Mouse (Mus musculus): ENCODE measurements around the gene Gpbar1. TPM values are rescaled to one million over a fixed set of nuclear protein-coding genes. Genes with fewer than 3 reads are reported as not detected.
A peak's percentile ranks its signal among the peaks of the same experiment; 100 is the strongest.
"Not testable (repeated sequence)": the region's sequence is repeated elsewhere in the genome, so short reads cannot be mapped to it uniquely, and the experiment has no call there.

Gene Gpbar1
- polyA plus RNA-seq, 1 experiment = 0.18 TPM

DNA sequence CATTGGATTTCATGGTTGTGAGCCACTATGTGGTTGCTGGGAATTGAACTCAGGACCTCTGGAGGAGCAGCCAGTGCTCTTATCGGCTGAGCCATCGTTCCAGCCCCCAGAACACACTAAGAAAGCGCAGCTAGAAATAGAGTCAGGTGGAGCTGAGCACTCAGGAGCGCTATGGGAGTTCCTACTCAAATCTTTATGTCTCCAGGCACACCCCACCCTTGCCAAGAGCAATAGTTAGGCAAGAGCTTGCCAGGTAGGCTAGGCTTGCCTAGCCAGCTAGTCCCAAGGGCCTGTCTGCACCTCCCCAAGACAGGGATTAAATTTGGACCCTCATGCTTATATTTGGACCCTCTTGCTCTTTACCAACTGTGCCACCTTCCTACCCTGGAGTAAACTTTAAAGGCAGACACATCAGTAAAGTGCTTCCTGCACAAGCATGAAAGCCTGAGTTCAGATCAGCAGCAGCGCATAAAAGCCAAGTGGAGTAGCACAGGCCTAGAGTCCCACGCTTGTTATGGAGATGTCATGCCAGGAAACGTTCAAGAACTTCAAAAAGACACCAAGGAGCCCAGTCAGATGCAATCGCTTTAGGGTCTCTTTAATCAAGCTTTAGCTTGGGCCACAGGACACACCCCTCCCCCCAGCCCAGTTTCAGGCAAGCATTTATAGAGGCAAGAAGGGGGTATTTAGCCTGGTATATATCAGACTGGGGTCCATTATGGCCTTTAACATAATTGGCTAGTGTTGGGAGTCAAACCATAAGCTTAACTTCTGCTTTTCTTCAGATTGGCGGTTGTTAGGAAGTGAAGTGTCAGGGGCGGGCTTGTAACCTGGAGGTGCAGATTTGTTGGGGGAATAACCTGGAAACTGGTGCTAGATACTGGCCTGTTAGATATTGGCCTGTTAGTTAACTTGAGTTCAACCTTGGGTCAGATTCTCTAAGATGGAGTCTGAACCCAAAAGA lies 29.9 kb downstream of the Gpbar1 start:
- peaks cover 10% of the 10 kb centered on the region for H3K4me1 ChIP-seq (ENCODE audit: control insufficient read depth, insufficient read depth, low read length)
- H3K4me3 ChIP-seq (replicated peaks; ENCODE audit: extremely low read depth, low read depth, low read length) = no peak overlapping the region
- WGBS = 79% methylated on average over 10 of the region's 10 CpGs
- TF ChIP-seq POLR2A (IDR thresholded peaks at IDR 0.05; ENCODE audit: borderline replicate concordance, extremely low read depth, low read depth, low read length) (no peak), CTCF (IDR thresholded peaks at IDR 0.05; ENCODE audit: insufficient read depth, low read length) (no peak)
- DNase-seq = no peak

DNA sequence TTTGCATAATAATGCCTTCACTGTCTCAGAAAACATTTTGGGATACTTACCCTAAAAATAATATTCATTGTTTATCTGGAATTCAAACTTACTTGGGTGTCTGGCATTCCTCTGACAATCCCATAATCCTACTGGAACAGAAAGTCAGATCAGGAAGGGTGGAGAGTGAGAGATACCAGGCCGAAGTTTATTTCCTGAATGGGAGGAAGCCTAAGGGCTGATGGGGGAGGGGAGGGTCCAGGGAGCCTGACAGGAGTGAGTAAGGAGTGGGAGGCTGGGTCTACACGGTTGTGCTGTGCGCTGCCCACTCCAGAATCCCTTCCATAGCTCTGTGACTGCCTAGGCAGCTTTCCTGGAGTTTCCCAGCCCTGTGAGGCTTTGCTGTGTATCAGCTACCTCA lies 31.4 kb downstream of the Gpbar1 start:
- 14% methylated on average over 3 of the region's 3 CpGs for WGBS
- peaks cover 10% of the 10 kb centered on the region for H3K4me1 ChIP-seq (ENCODE audit: control insufficient read depth, insufficient read depth, low read length)
- DNase-seq = no peak
- TF ChIP-seq POLR2A (IDR thresholded peaks at IDR 0.05; ENCODE audit: borderline replicate concordance, extremely low read depth, low read depth, low read length) (no peak), CTCF (IDR thresholded peaks at IDR 0.05; ENCODE audit: insufficient read depth, low read length) (no peak)
- H3K4me3 ChIP-seq (replicated peaks; ENCODE audit: extremely low read depth, low read depth, low read length) = no peak overlapping the region

DNA sequence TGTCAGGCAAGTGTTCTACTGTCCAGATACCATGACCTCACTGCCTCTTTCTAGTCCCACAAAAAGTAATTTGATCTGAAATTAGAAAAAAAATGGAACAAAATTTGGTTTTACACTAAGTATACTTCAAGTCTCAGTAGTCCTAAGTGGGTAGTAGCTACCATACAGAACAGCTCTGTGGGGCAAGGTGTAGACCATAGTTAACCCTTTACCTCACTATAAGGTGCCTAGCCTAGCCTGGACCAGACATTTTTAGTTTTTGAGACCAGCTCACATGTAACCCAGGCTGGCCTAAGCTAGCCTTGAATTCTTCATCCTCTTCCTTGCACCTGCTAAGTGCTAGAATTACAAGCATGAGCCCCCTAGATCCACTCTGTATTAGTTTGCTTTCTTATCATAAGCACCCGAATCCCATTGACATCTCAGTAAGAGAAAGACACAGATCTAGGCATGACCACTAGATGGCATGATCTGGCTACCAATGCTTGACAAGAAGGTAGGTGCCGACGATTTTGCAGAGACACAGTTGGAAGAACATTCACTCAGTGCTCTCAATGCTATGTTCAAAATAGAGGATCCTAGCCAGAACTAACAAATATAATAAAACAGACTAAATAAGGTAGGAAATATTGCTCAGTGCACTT lies 34.8 kb downstream of the Gpbar1 start:
- TF ChIP-seq POLR2A (IDR thresholded peaks at IDR 0.05; ENCODE audit: borderline replicate concordance, extremely low read depth, low read depth, low read length) = no peak
- peak; percentile 47 for TF ChIP-seq CTCF (IDR thresholded peaks at IDR 0.05; ENCODE audit: insufficient read depth, low read length)
- under 1% methylated on average over 3 of the region's 3 CpGs for WGBS
- no peak overlapping the region for H3K4me3 ChIP-seq (replicated peaks; ENCODE audit: extremely low read depth, low read depth, low read length)
- no peak for DNase-seq
- H3K4me1 ChIP-seq (ENCODE audit: control insufficient read depth, insufficient read depth, low read length) = peaks cover 6% of the 10 kb centered on the region

DNA sequence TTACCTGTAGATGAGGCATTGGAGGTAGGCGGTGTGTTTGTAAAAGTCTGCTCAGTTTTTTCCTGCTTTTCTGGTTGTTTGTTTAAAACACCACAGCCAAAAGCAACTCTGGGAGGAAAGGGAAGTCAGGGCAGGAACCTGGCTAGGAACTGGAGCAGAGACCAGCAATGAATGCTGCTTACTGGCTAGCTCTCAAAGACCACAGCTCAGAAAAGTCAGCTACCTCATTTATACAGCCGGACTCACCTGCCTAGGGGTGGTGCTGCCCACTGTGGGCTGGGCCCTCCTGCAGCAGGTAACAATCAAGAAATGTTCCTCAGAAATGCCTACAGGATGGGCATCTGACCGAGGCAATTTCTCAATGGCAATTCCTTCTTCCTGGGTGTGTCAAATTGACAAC lies 36.4 kb downstream of the Gpbar1 start:
- no peak for DNase-seq
- H3K4me1 ChIP-seq (ENCODE audit: control insufficient read depth, insufficient read depth, low read length) = peaks cover 5% of the 10 kb centered on the region
- 55% methylated on average over 3 of the region's 3 CpGs for WGBS
- no peak overlapping the region for H3K4me3 ChIP-seq (replicated peaks; ENCODE audit: extremely low read depth, low read depth, low read length)
- TF ChIP-seq POLR2A (IDR thresholded peaks at IDR 0.05; ENCODE audit: borderline replicate concordance, extremely low read depth, low read depth, low read length) = no peak
- TF ChIP-seq CTCF (IDR thresholded peaks at IDR 0.05; ENCODE audit: insufficient read depth, low read length) = no peak

DNA sequence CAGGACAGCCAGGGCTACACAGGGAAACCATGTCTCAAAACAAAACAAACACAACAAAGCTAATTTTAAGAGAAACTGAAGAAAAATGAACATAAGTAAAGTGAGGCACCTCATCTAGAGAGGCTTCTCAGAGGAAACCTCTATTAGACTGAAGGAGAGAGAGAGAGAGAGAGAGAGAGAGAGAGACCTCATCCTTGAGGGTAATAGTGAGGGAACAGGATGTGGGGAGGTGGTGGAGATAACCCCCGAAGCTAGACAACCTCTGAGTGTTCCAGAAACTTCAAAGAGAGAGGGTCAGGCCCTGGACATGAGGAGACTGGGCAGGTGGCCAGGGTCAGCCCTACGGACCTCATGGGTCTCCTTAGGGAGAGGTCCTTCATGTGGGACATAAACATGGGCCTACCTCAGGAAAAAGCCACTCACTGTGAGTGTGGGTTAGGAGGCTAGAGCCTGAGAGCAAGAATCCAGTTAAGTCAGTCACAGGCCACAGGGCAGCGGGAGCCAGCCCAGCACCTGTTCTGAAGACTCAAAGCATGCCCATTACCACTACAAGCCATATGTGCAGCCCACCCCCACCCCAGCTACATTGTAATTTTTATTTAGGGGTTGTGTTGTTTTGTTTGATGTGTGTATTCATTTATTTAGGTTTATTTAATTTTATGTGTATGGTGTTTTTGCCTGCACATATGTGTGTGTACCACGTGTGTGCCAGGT lies 37.9 kb downstream of the Gpbar1 start:
- 68% methylated on average over 4 of the region's 4 CpGs for WGBS
- DNase-seq = no peak
- Histone ChIP-seq H3K4me1 (ENCODE audit: control insufficient read depth, insufficient read depth, low read length) (peaks cover 4% of the 10 kb centered on the region; the same call in 1 of the 2 replicates), H3K4me3 (replicated peaks; ENCODE audit: extremely low read depth, low read depth, low read length) (no peak overlapping the region)
- no peak for TF ChIP-seq CTCF (IDR thresholded peaks at IDR 0.05; ENCODE audit: insufficient read depth, low read length)
- no peak for TF ChIP-seq POLR2A (IDR thresholded peaks at IDR 0.05; ENCODE audit: borderline replicate concordance, extremely low read depth, low read depth, low read length)

DNA sequence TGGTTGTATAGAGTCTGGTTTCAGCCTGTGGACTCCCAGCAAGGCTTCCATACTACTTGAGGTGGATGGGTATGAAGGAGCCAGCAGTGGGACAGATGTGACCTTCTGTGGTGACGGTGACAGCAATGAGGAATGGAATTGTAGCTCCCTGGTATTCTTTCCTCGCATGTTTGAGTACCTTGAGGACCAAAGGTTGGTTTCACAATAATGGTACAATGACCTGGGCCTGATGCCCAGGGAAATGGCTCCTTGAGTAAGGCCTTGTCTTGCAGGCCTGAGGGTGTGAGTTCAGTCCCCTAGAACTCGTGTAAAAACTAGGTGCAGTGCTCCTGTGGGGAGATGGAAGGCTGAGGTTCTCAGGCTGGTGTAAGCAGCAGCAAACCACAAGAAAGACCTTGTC lies 40.4 kb downstream of the Gpbar1 start:
- no peak for DNase-seq
- no peak overlapping the region for H3K4me3 ChIP-seq (replicated peaks; ENCODE audit: extremely low read depth, low read depth, low read length)
- 82% methylated on average over 3 of the region's 3 CpGs for WGBS

DNA sequence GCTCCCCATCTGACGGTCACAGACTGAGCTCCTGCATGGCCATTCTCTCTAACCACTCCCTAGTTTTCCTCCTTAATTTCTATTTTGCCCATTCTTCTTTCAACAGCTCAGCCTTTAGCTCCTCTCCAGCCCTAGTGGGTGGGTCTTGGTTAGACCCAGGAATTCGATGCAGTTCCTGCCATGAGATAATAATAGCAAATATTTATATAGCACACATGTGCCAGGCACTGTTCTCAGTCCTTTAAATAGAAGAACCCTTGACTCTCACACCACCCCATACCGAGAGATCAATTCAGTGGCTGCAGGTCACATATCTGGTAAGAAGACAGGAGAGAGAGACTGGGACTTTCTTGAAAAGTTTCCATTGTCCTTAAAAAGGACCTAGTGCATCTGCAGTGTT lies 43.0 kb downstream of the Gpbar1 start:
- Histone ChIP-seq H3K4me1 (ENCODE audit: control insufficient read depth, insufficient read depth, low read length) (peaks cover 7% of the 10 kb centered on the region; the same call in 1 of the 2 replicates), H3K4me3 (replicated peaks; ENCODE audit: extremely low read depth, low read depth, low read length) (no peak overlapping the region)
- no peak for TF ChIP-seq CTCF (IDR thresholded peaks at IDR 0.05; ENCODE audit: insufficient read depth, low read length)
- no peak for TF ChIP-seq POLR2A (IDR thresholded peaks at IDR 0.05; ENCODE audit: borderline replicate concordance, extremely low read depth, low read depth, low read length)
- no peak for DNase-seq
- WGBS = 33% methylated on average over 3 of the region's 3 CpGs

More for the DNA sequence above, 40.4 kb downstream of the Gpbar1 start:
- H3K4me1 ChIP-seq (ENCODE audit: control insufficient read depth, insufficient read depth, low read length) = peaks cover 8% of the 10 kb centered on the region; the same call in 1 of the 2 replicates
- TF ChIP-seq POLR2A (IDR thresholded peaks at IDR 0.05; ENCODE audit: borderline replicate concordance, extremely low read depth, low read depth, low read length) (no peak), CTCF (IDR thresholded peaks at IDR 0.05; ENCODE audit: insufficient read depth, low read length) (no peak)

DNA sequence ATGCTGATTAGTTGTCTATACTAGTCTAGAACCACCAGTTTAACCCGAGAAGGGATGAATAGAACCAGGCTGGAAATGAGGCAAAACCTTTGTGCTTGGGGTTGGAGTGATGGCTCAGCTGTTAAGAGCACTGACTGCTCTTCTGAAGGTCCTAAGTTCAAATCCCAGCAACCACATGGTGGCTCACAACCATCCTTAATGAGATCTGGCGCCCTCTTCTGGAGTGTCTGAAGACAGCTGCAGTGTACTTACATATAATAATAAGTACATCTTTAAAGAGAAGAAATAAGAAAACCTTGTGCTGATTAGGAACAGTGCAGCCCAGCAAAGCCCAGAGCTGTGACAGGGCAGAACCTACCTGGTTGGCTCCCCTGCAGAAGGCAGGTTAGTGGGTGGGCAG lies 48.6 kb downstream of the Gpbar1 start:
- 90% methylated on average over 2 of the region's 2 CpGs for WGBS
- H3K4me1 ChIP-seq (ENCODE audit: control insufficient read depth, insufficient read depth, low read length); H3K4me3 ChIP-seq (replicated peaks; ENCODE audit: extremely low read depth, low read depth, low read length); DNase-seq: not testable (repeated sequence)

Other genes starting within 250 kb of the Gpbar1 start
- 781 and 1,078 TPM in 2 replicates for gene Tns1, start 154.1 kb upstream of the Gpbar1 start, polyA plus RNA-seq (2012; rRNA removed)
- 1.4 and 1.6 TPM in 2 replicates for gene Rufy4, start 153.0 kb upstream of the Gpbar1 start, polyA plus RNA-seq (2012; rRNA removed)
- gene Cxcr2, start 124.6 kb upstream of the Gpbar1 start, polyA plus RNA-seq (2012; rRNA removed) = 3.2 and 6.4 TPM in 2 replicates
- gene Cxcr1, start 83.9 kb upstream of the Gpbar1 start, polyA plus RNA-seq (2012; rRNA removed) = 0.43 and 1.5 TPM in 2 replicates
- gene Arpc2, start 42.5 kb upstream of the Gpbar1 start, polyA plus RNA-seq (2012; rRNA removed) = 177 and 180 TPM in 2 replicates
- 141 and 172 TPM in 2 replicates for gene Aamp, start 6.2 kb downstream of the Gpbar1 start, polyA plus RNA-seq (2012; rRNA removed)
- 63.0 and 63.5 TPM in 2 replicates for gene Pnkd, start 6.4 kb downstream of the Gpbar1 start, polyA plus RNA-seq (2012; rRNA removed)
- 567 and 655 TPM in 2 replicates for gene Tmbim1, start 27.1 kb downstream of the Gpbar1 start, polyA plus RNA-seq (2012; rRNA removed)
- 10.2 TPM in 2 replicates for gene Catip, start 83.6 kb downstream of the Gpbar1 start, polyA plus RNA-seq (2012; rRNA removed)
- 33.3 and 41.8 TPM in 2 replicates for gene Slc11a1, start 96.6 kb downstream of the Gpbar1 start, polyA plus RNA-seq (2012; rRNA removed)
- 197 and 200 TPM in 2 replicates for gene Ctdsp1, start 113.0 kb downstream of the Gpbar1 start, polyA plus RNA-seq (2012; rRNA removed)
- gene Vil1, start 130.8 kb downstream of the Gpbar1 start, polyA plus RNA-seq (2012; rRNA removed) = 0.31 and 1.1 TPM in 2 replicates
- 10.4 and 14.3 TPM in 2 replicates for gene Cnot9, start 227.5 kb downstream of the Gpbar1 start, polyA plus RNA-seq (2012; rRNA removed)